Mouse (Mus musculus): ENCODE measurements at regions not wholly inside any gene's neighbourhood (a gene's known extent, or its start where the extent isn't known, plus 50 kb on each side); places are given as distances from the start of the nearest gene placed in this dataset.

- no peak for TF ChIP-seq POLR2A (IDR thresholded peaks at IDR 0.05; ENCODE audit: control insufficient read depth, extremely low read depth, insufficient read depth, low read length, poor library complexity)
- no peak for TF ChIP-seq CTCF (IDR thresholded peaks at IDR 0.05; ENCODE audit: borderline replicate concordance, control insufficient read depth, extremely low read depth, insufficient read depth, low read length, poor library complexity)
Observed at GRCm38 (mm10) chr13:57286168-57286567, 390.4 kb upstream of the Trpc7 start.
